Mouse (Mus musculus): ENCODE results near the gene Tmprss11d. TPM values are rescaled to one million over a fixed set of nuclear protein-coding genes. Genes with fewer than 3 reads are reported as not detected.
"Not testable (repeated sequence)": the region's sequence is repeated elsewhere in the genome, so short reads cannot be mapped to it uniquely, and the experiment has no call there.

Tmprss11d gene
- polyA plus RNA-seq, 1 experiment, result not detected

- Histone ChIP-seq H3K4me3 (ENCODE audit: low read depth, low read length) (no peak overlapping the region), H3K9ac (ENCODE audit: low read depth, poor library complexity, severe bottlenecking) (no peak overlapping the region), H3K27me3 (ENCODE audit: control insufficient read depth, insufficient read depth, low read length, poor library complexity, severe bottlenecking) (no peaks in the 10 kb centered on the region), H3K27ac (ENCODE audit: insufficient read depth, low read length) (peak overlapping the region; percentile 63), H3K9me3 (replicated peaks; ENCODE audit: control insufficient read depth, insufficient read depth, low read length, poor library complexity, severe bottlenecking) (no peaks in the 10 kb centered on the region), H3K36me3 (ENCODE audit: control insufficient read depth, insufficient read depth, low read length, poor library complexity, severe bottlenecking) (no peaks in the 10 kb centered on the region), H3K4me1 (ENCODE audit: control insufficient read depth, insufficient read depth, low read length) (peaks cover 4% of the 10 kb centered on the region)
- peak; percentile 97 for TF ChIP-seq EP300 (IDR thresholded peaks at IDR 0.05; ENCODE audit: insufficient read depth, low read depth, low read length)
- TF ChIP-seq CTCF (IDR thresholded peaks at IDR 0.05; ENCODE audit: low read depth, low read length), result no peak
These were observed 34.0 kb upstream of the Tmprss11d start for GRCm38 (mm10) chr5:86407191-86407590.

GRCm38 (mm10) chr5:86359412-86359985 is 13.7 kb downstream of the Tmprss11d start:
- Histone ChIP-seq H3K9ac (ENCODE audit: low read depth, poor library complexity, severe bottlenecking) (no peak overlapping the region), H3K4me1 (ENCODE audit: control insufficient read depth, insufficient read depth, low read length) (no peaks in the 10 kb centered on the region), H3K4me3 (ENCODE audit: low read depth, low read length) (no peak overlapping the region), H3K27ac (ENCODE audit: insufficient read depth, low read length) (no peak overlapping the region), H3K9me3 (replicated peaks; ENCODE audit: control insufficient read depth, insufficient read depth, low read length, poor library complexity, severe bottlenecking) (no peaks in the 10 kb centered on the region), H3K27me3 (ENCODE audit: control insufficient read depth, insufficient read depth, low read length, poor library complexity, severe bottlenecking) (no peaks in the 10 kb centered on the region), H3K36me3 (ENCODE audit: control insufficient read depth, insufficient read depth, low read length, poor library complexity, severe bottlenecking) (no peaks in the 10 kb centered on the region)
- TF ChIP-seq POLR2A (IDR thresholded peaks at IDR 0.05; ENCODE audit: insufficient read depth, low read length), result no peak
- no peak for TF ChIP-seq EP300 (IDR thresholded peaks at IDR 0.05; ENCODE audit: insufficient read depth, low read depth, low read length)
- TF ChIP-seq CTCF (IDR thresholded peaks at IDR 0.05; ENCODE audit: low read depth, low read length), result no peak

- no peaks in the 10 kb centered on the region for H3K27me3 ChIP-seq (ENCODE audit: control insufficient read depth, insufficient read depth, low read length, poor library complexity, severe bottlenecking)
- H3K9me3 ChIP-seq (replicated peaks; ENCODE audit: control insufficient read depth, insufficient read depth, low read length, poor library complexity, severe bottlenecking), result no peaks in the 10 kb centered on the region
- no peak for TF ChIP-seq POLR2A (IDR thresholded peaks at IDR 0.05; ENCODE audit: insufficient read depth, low read length)
- TF ChIP-seq EP300 (IDR thresholded peaks at IDR 0.05; ENCODE audit: insufficient read depth, low read depth, low read length), result no peak
- TF ChIP-seq CTCF (IDR thresholded peaks at IDR 0.05; ENCODE audit: low read depth, low read length), result no peak
- H3K9ac ChIP-seq (ENCODE audit: low read depth, poor library complexity, severe bottlenecking), result no peak overlapping the region
- no peak overlapping the region for H3K27ac ChIP-seq (ENCODE audit: insufficient read depth, low read length)
- no peak overlapping the region for H3K4me3 ChIP-seq (ENCODE audit: low read depth, low read length)
- H3K36me3 ChIP-seq (ENCODE audit: control insufficient read depth, insufficient read depth, low read length, poor library complexity, severe bottlenecking), result no peaks in the 10 kb centered on the region
- no peaks in the 10 kb centered on the region for H3K4me1 ChIP-seq (ENCODE audit: control insufficient read depth, insufficient read depth, low read length)
These were observed 20.3 kb downstream of the Tmprss11d start for GRCm38 (mm10) chr5:86352966-86353365.

GRCm38 (mm10) chr5:86318018-86318956 is 54.9 kb downstream of the Tmprss11d start:
- H3K27me3 ChIP-seq (ENCODE audit: control insufficient read depth, insufficient read depth, low read length, poor library complexity, severe bottlenecking); H3K4me1 ChIP-seq (ENCODE audit: control insufficient read depth, insufficient read depth, low read length); H3K36me3 ChIP-seq (ENCODE audit: control insufficient read depth, insufficient read depth, low read length, poor library complexity, severe bottlenecking); H3K27ac ChIP-seq (ENCODE audit: insufficient read depth, low read length); H3K9me3 ChIP-seq (replicated peaks; ENCODE audit: control insufficient read depth, insufficient read depth, low read length, poor library complexity, severe bottlenecking): not testable (repeated sequence)
- Histone ChIP-seq H3K4me3 (ENCODE audit: low read depth, low read length) (peak overlapping the region; percentile 38), H3K9ac (ENCODE audit: low read depth, poor library complexity, severe bottlenecking) (peak overlapping the region; percentile 10; the same call in 1 of the 2 replicates)

- Histone ChIP-seq H3K4me1 (ENCODE audit: control insufficient read depth, insufficient read depth, low read length) (no peaks in the 10 kb centered on the region), H3K27ac (ENCODE audit: insufficient read depth, low read length) (no peak overlapping the region), H3K4me3 (ENCODE audit: low read depth, low read length) (no peak overlapping the region), H3K27me3 (ENCODE audit: control insufficient read depth, insufficient read depth, low read length, poor library complexity, severe bottlenecking) (no peaks in the 10 kb centered on the region), H3K9ac (ENCODE audit: low read depth, poor library complexity, severe bottlenecking) (no peak overlapping the region), H3K9me3 (replicated peaks; ENCODE audit: control insufficient read depth, insufficient read depth, low read length, poor library complexity, severe bottlenecking) (no peaks in the 10 kb centered on the region), H3K36me3 (ENCODE audit: control insufficient read depth, insufficient read depth, low read length, poor library complexity, severe bottlenecking) (no peaks in the 10 kb centered on the region)
- TF ChIP-seq CTCF (IDR thresholded peaks at IDR 0.05; ENCODE audit: low read depth, low read length) (no peak), POLR2A (IDR thresholded peaks at IDR 0.05; ENCODE audit: insufficient read depth, low read length) (no peak), EP300 (IDR thresholded peaks at IDR 0.05; ENCODE audit: insufficient read depth, low read depth, low read length) (no peak)
These were observed 67.1 kb downstream of the Tmprss11d start for GRCm38 (mm10) chr5:86306116-86306515.

GRCm38 (mm10) chr5:86303877-86304276 is 69.3 kb downstream of the Tmprss11d start:
- H3K9ac ChIP-seq (ENCODE audit: low read depth, poor library complexity, severe bottlenecking), result no peak overlapping the region
- no peak overlapping the region for H3K4me3 ChIP-seq (ENCODE audit: low read depth, low read length)
- TF ChIP-seq EP300 (IDR thresholded peaks at IDR 0.05; ENCODE audit: insufficient read depth, low read depth, low read length), result no peak
- TF ChIP-seq CTCF (IDR thresholded peaks at IDR 0.05; ENCODE audit: low read depth, low read length), result no peak
- no peak for TF ChIP-seq POLR2A (IDR thresholded peaks at IDR 0.05; ENCODE audit: insufficient read depth, low read length)
- no peaks in the 10 kb centered on the region for H3K27me3 ChIP-seq (ENCODE audit: control insufficient read depth, insufficient read depth, low read length, poor library complexity, severe bottlenecking)
- H3K9me3 ChIP-seq (replicated peaks; ENCODE audit: control insufficient read depth, insufficient read depth, low read length, poor library complexity, severe bottlenecking), result no peaks in the 10 kb centered on the region
- H3K4me1 ChIP-seq (ENCODE audit: control insufficient read depth, insufficient read depth, low read length), result no peaks in the 10 kb centered on the region
- H3K36me3 ChIP-seq (ENCODE audit: control insufficient read depth, insufficient read depth, low read length, poor library complexity, severe bottlenecking), result no peaks in the 10 kb centered on the region
- no peak overlapping the region for H3K27ac ChIP-seq (ENCODE audit: insufficient read depth, low read length)
